Mouse (Mus musculus) embryonic facial prominence, embryonic 12.5 days (tissue): Measurements from ENCODE around the gene Olfr2. TPM values are rescaled to one million over a fixed set of nuclear protein-coding genes. Genes with fewer than 3 reads are reported as not detected.

Source experiments
- ATAC-seq: fragments of 200-750 bp; cut with Nextera tagmentation; 2 replicates; pipeline ENCODE4 v1.8.0; 2017; ENCODE audit not compliant: insufficient number of reproducible peaks, insufficient read depth, low FRiP score, low TSS enrichment
- H3K27ac ChIP-seq: fragments of 300-500 bp; sonication (generic); 2 replicates; pipeline ENCODE4 v1.5.1; 2016; ENCODE audit warnings: mild to moderate bottlenecking
- H3K27me3 ChIP-seq: fragments of 300-500 bp; sonication (generic); 2 replicates; pipeline ENCODE4 v1.6.1; 2016; ENCODE audit warnings: mild to moderate bottlenecking, moderate library complexity
- H3K36me3 ChIP-seq: fragments of 300-500 bp; sonication (generic); 2 replicates; pipeline ENCODE4 v1.6.1; 2016; ENCODE audit warnings: mild to moderate bottlenecking
- H3K4me1 ChIP-seq: fragments of 300-500 bp; sonication (generic); 2 replicates; pipeline ENCODE4 v1.6.1; 2016
- H3K4me2 ChIP-seq: fragments of 300-500 bp; sonication (generic); replicated peaks from 2 replicates; pipeline ENCODE4 v1.6.1; 2016; ENCODE audit warnings: mild to moderate bottlenecking, moderate library complexity
- H3K4me3 ChIP-seq: fragments of 300-500 bp; sonication (generic); 2 replicates; pipeline ENCODE4 v1.5.1; 2016; ENCODE audit warnings: mild to moderate bottlenecking
- H3K9ac ChIP-seq: fragments of 300-500 bp; sonication (generic); 2 replicates; pipeline ENCODE4 v1.6.1; 2016; ENCODE audit warnings: mild to moderate bottlenecking, moderate library complexity
- H3K9me3 ChIP-seq: fragments of 300-500 bp; sonication (generic); 2 replicates; pipeline ENCODE4 v1.6.1; 2016; ENCODE audit warnings: mild to moderate bottlenecking, moderate library complexity
- WGBS: fragments of 180-500 bp; shearing (Covaris S2); methylation state at CpG from one replicate; pipeline ENCODE4 v1.1.7; 2016; 5-methylcytosine and 5-hydroxymethylcytosine counted together
- polyA plus RNA-seq: library from polyadenylated mRNA; unstranded; fragments of >200 nt; fragmentation: Nextera tagmentation; extraction: Ambion mirVana; gene quantifications from 2 replicates; pipeline ENCODE4 v1.2.1, GENCODE M21; 2016

Gene Olfr2
- polyA plus RNA-seq, 1 experiment from 2014 or later, result not detected

- no peak within 1 kb of the TSS for H3K4me3 ChIP-seq
- no peak within 1 kb of the TSS for H3K9ac ChIP-seq
- no peak within 1 kb of the TSS for H3K4me2 ChIP-seq
- ATAC-seq, result no peak
- WGBS, result 77% methylated on average over 1 of the region's 1 CpGs
- H3K9me3 ChIP-seq, result no peaks in the 10 kb centered on the region
- no peaks in the 10 kb centered on the region for H3K36me3 ChIP-seq
- no peak within 1 kb of the TSS for H3K27ac ChIP-seq
- H3K4me1 ChIP-seq, result no peaks in the 10 kb centered on the region
- H3K27me3 ChIP-seq, result no peaks in the 10 kb centered on the region
These were observed 42.0 kb downstream of the Olfr2 start, which contains the start of gene Olfr6 for GRCm38 (mm10) chr7:106963837-106964236. TSS of gene Olfr6 (minus strand) at chr7:106963937.

- Histone ChIP-seq H3K36me3 (no peaks in the 10 kb centered on the region), H3K4me2 (no peak within 1 kb of the TSS), H3K4me1 (no peaks in the 10 kb centered on the region), H3K9ac (no peak within 1 kb of the TSS), H3K27ac (no peak within 1 kb of the TSS), H3K9me3 (no peaks in the 10 kb centered on the region), H3K4me3 (no peak within 1 kb of the TSS), H3K27me3 (no peaks in the 10 kb centered on the region)
- ATAC-seq, result no peak
- WGBS, result 75% methylated on average over 3 of the region's 3 CpGs
These were observed 57.7 kb downstream of the Olfr2 start, which contains the start of gene Olfr710 for GRCm38 (mm10) chr7:106948212-106948611. TSS of gene Olfr710 (minus strand) at chr7:106948312.

Other genes with a start within 250 kb of the Olfr2 start
- not detected in 2 replicates for gene Olfr699, start 212.9 kb downstream of the Olfr2 start, polyA plus RNA-seq
- not detected in 2 replicates for gene Olfr700, start 197.2 kb downstream of the Olfr2 start, polyA plus RNA-seq
- not detected in 2 replicates for gene Olfr701, start 191.9 kb downstream of the Olfr2 start, polyA plus RNA-seq
- gene Olfr702, start 172.2 kb downstream of the Olfr2 start, polyA plus RNA-seq, result not detected in 2 replicates
- gene Olfr703, start 162.7 kb downstream of the Olfr2 start, polyA plus RNA-seq, result not detected in 2 replicates
- not detected in 2 replicates for gene Olfr704, start 142.9 kb downstream of the Olfr2 start, polyA plus RNA-seq
- gene Olfr705, start 129.2 kb downstream of the Olfr2 start, polyA plus RNA-seq, result not detected in 2 replicates
- gene Olfr706, start 117.9 kb downstream of the Olfr2 start, polyA plus RNA-seq, result not detected in 2 replicates
- gene Olfr707, start 104.8 kb downstream of the Olfr2 start, polyA plus RNA-seq, result not detected in 2 replicates
- gene Olfr1532-ps1, start 98.1 kb downstream of the Olfr2 start, polyA plus RNA-seq, result not detected in 2 replicates
- gene Olfr709-ps1, start 73.9 kb downstream of the Olfr2 start, polyA plus RNA-seq, result not detected in 2 replicates
- not detected in 2 replicates for gene Olfr710, start 57.8 kb downstream of the Olfr2 start, polyA plus RNA-seq
- not detected in 2 replicates for gene Olfr6, start 42.1 kb downstream of the Olfr2 start, polyA plus RNA-seq
- not detected in 2 replicates for gene Olfr711, start 30.6 kb downstream of the Olfr2 start, polyA plus RNA-seq
- gene Olfr713, start 25.1 kb upstream of the Olfr2 start, polyA plus RNA-seq, result not detected in 2 replicates
- not detected in 2 replicates for gene Olfr714, start 64.9 kb upstream of the Olfr2 start, polyA plus RNA-seq
- gene Olfr17, start 87.1 kb upstream of the Olfr2 start, polyA plus RNA-seq, result not detected in 2 replicates
- not detected in 2 replicates for gene Olfr715b, start 104.3 kb upstream of the Olfr2 start, polyA plus RNA-seq
- gene Olfr715, start 125.0 kb upstream of the Olfr2 start, polyA plus RNA-seq, result not detected in 2 replicates
- gene Olfr716, start 132.3 kb upstream of the Olfr2 start, polyA plus RNA-seq, result not detected in 2 replicates
- gene Nlrp14, start 160.9 kb upstream of the Olfr2 start, polyA plus RNA-seq, result not detected in 2 replicates
- not detected in 2 replicates for gene Rbmxl2, start 203.4 kb upstream of the Olfr2 start, polyA plus RNA-seq